Mouse (Mus musculus): Measurements from ENCODE around the gene Lce1l. TPM values are rescaled to one million over a fixed set of nuclear protein-coding genes. Genes with fewer than 3 reads are reported as not detected.

The Lce1l gene
- 247 and 250 TPM in 2 replicates for polyA plus RNA-seq (2015; fragmentation: Nextera tagmentation; extraction: Ambion mirVana)

- no peak for ATAC-seq (ENCODE audit: low FRiP score, low TSS enrichment)
- WGBS = 85% methylated on average over 3 of the region's 3 CpGs
- no peaks in the 10 kb centered on the region for H3K36me3 ChIP-seq (ENCODE audit: control insufficient read depth, insufficient read depth, low read length)
- TF ChIP-seq EP300 (optimal IDR thresholded peaks at IDR 0.05) = no peak
- no peak within 1 kb of the TSS for H3K9ac ChIP-seq (ENCODE audit: low read length)
- no peaks in the 10 kb centered on the region for H3K27me3 ChIP-seq (ENCODE audit: control insufficient read depth, insufficient read depth, low read length)
- no peak within 1 kb of the TSS for H3K4me2 ChIP-seq (replicated peaks; ENCODE audit: low read depth)
- no peak for DNase-seq (ENCODE audit: low spot score)
- H3K4me1 ChIP-seq (replicated peaks; ENCODE audit: control insufficient read depth, insufficient read depth) = no peaks in the 10 kb centered on the region
- no peak within 1 kb of the TSS for H3K27ac ChIP-seq (replicated peaks)
- no peaks in the 10 kb centered on the region for H3K9me3 ChIP-seq (ENCODE audit: control insufficient read depth, low read length)
- H3K4me3 ChIP-seq (ENCODE audit: low read depth, low read length) = no peak within 1 kb of the TSS
Measured at GRCm38 (mm10) chr3:92851186-92851585, at the start of gene Lce1l. Lce1l (minus strand) TSS chr3:92851286.

GRCm38 (mm10) chr3:92894489-92894888 is 43.4 kb upstream of the Lce1l start:
- ATAC-seq (ENCODE audit: low FRiP score, low TSS enrichment) (no peak; the same call in 1 of the 2 replicates), DNase-seq (ENCODE audit: low spot score) (no peak)
- H3K4me1 ChIP-seq (replicated peaks; ENCODE audit: control insufficient read depth, insufficient read depth) = no peaks in the 10 kb centered on the region
- no peaks in the 10 kb centered on the region for H3K36me3 ChIP-seq (ENCODE audit: control insufficient read depth, insufficient read depth, low read length)
- H3K9me3 ChIP-seq (ENCODE audit: control insufficient read depth, low read length) = no peaks in the 10 kb centered on the region
- no peak overlapping the region for H3K4me2 ChIP-seq (replicated peaks; ENCODE audit: low read depth)
- H3K27ac ChIP-seq (replicated peaks) = peak overlapping the region; percentile 82
- no peak overlapping the region for H3K4me3 ChIP-seq (ENCODE audit: low read depth, low read length)
- WGBS = 48% methylated on average over 1 of the region's 1 CpGs
- no peak for TF ChIP-seq EP300 (optimal IDR thresholded peaks at IDR 0.05)
- no peaks in the 10 kb centered on the region for H3K27me3 ChIP-seq (ENCODE audit: control insufficient read depth, insufficient read depth, low read length)
- H3K9ac ChIP-seq (ENCODE audit: low read length) = no peak overlapping the region

- H3K36me3 ChIP-seq (ENCODE audit: control insufficient read depth, insufficient read depth, low read length) = no peaks in the 10 kb centered on the region
- H3K27me3 ChIP-seq (ENCODE audit: control insufficient read depth, insufficient read depth, low read length) = no peaks in the 10 kb centered on the region
- 45% methylated on average over 3 of the region's 3 CpGs for WGBS
Measured at GRCm38 (mm10) chr3:92894063-92894462, 43.0 kb upstream of the Lce1l start.

GRCm38 (mm10) chr3:92874180-92874579 is 23.1 kb upstream of the Lce1l start:
- Histone ChIP-seq H3K36me3 (ENCODE audit: control insufficient read depth, insufficient read depth, low read length) (no peaks in the 10 kb centered on the region), H3K4me1 (replicated peaks; ENCODE audit: control insufficient read depth, insufficient read depth) (no peaks in the 10 kb centered on the region), H3K27ac (replicated peaks) (no peak overlapping the region), H3K4me3 (ENCODE audit: low read depth, low read length) (no peak overlapping the region), H3K9me3 (ENCODE audit: control insufficient read depth, low read length) (no peaks in the 10 kb centered on the region), H3K9ac (ENCODE audit: low read length) (no peak overlapping the region), H3K4me2 (replicated peaks; ENCODE audit: low read depth) (no peak overlapping the region), H3K27me3 (ENCODE audit: control insufficient read depth, insufficient read depth, low read length) (no peaks in the 10 kb centered on the region)
- ATAC-seq (ENCODE audit: low FRiP score, low TSS enrichment) (no peak), DNase-seq (ENCODE audit: low spot score) (no peak)
- WGBS = 78% methylated on average over 3 of the region's 3 CpGs
- TF ChIP-seq EP300 (optimal IDR thresholded peaks at IDR 0.05) (no peak), CTCF (IDR thresholded peaks at IDR 0.05; ENCODE audit: low read depth) (no peak)

More at GRCm38 (mm10) chr3:92894063-92894462, 43.0 kb upstream of the Lce1l start:
- no peak for ATAC-seq (ENCODE audit: low FRiP score, low TSS enrichment)
- Histone ChIP-seq H3K9ac (ENCODE audit: low read length) (no peak overlapping the region), H3K9me3 (ENCODE audit: control insufficient read depth, low read length) (no peaks in the 10 kb centered on the region), H3K4me3 (ENCODE audit: low read depth, low read length) (no peak overlapping the region), H3K4me2 (replicated peaks; ENCODE audit: low read depth) (no peak overlapping the region), H3K27ac (replicated peaks) (peak overlapping the region; percentile 82; the same call in 1 of the 2 replicates), H3K4me1 (replicated peaks; ENCODE audit: control insufficient read depth, insufficient read depth) (no peaks in the 10 kb centered on the region)
- DNase-seq (ENCODE audit: low spot score) = no peak
- TF ChIP-seq CTCF (IDR thresholded peaks at IDR 0.05; ENCODE audit: low read depth) = no peak
- peak; percentile 59 for TF ChIP-seq EP300 (optimal IDR thresholded peaks at IDR 0.05)

GRCm38 (mm10) chr3:92870116-92870515 is 19.0 kb upstream of the Lce1l start, which contains the start of gene 2310050C09Rik:
2310050C09Rik (minus strand) TSS chr3:92870216.
- Histone ChIP-seq H3K9me3 (ENCODE audit: control insufficient read depth, low read length) (no peaks in the 10 kb centered on the region), H3K27ac (replicated peaks) (no peak within 1 kb of the TSS), H3K27me3 (ENCODE audit: control insufficient read depth, insufficient read depth, low read length) (no peaks in the 10 kb centered on the region), H3K4me3 (ENCODE audit: low read depth, low read length) (no peak within 1 kb of the TSS), H3K36me3 (ENCODE audit: control insufficient read depth, insufficient read depth, low read length) (no peaks in the 10 kb centered on the region), H3K9ac (ENCODE audit: low read length) (no peak within 1 kb of the TSS), H3K4me1 (replicated peaks; ENCODE audit: control insufficient read depth, insufficient read depth) (no peaks in the 10 kb centered on the region), H3K4me2 (replicated peaks; ENCODE audit: low read depth) (no peak within 1 kb of the TSS)
- ATAC-seq (ENCODE audit: low FRiP score, low TSS enrichment) (no peak), DNase-seq (ENCODE audit: low spot score) (no peak)
- no peak for TF ChIP-seq EP300 (optimal IDR thresholded peaks at IDR 0.05)
- no peak for TF ChIP-seq CTCF (IDR thresholded peaks at IDR 0.05; ENCODE audit: low read depth)
- WGBS = 70% methylated on average over 4 of the region's 4 CpGs

GRCm38 (mm10) chr3:92827108-92827507 is 24.0 kb downstream of the Lce1l start, which contains the start of gene Kprp:
Kprp (minus strand) TSS chr3:92827247.
- Histone ChIP-seq H3K4me3 (ENCODE audit: low read depth, low read length) (no peak within 1 kb of the TSS), H3K4me2 (replicated peaks; ENCODE audit: low read depth) (no peak within 1 kb of the TSS), H3K9ac (ENCODE audit: low read length) (no peak within 1 kb of the TSS), H3K27ac (replicated peaks) (no peak within 1 kb of the TSS), H3K4me1 (replicated peaks; ENCODE audit: control insufficient read depth, insufficient read depth) (no peaks in the 10 kb centered on the region), H3K36me3 (ENCODE audit: control insufficient read depth, insufficient read depth, low read length) (no peaks in the 10 kb centered on the region), H3K9me3 (ENCODE audit: control insufficient read depth, low read length) (no peaks in the 10 kb centered on the region), H3K27me3 (ENCODE audit: control insufficient read depth, insufficient read depth, low read length) (no peaks in the 10 kb centered on the region)
- no peak for TF ChIP-seq EP300 (optimal IDR thresholded peaks at IDR 0.05)
- no peak for TF ChIP-seq CTCF (IDR thresholded peaks at IDR 0.05; ENCODE audit: low read depth)
- WGBS = 8% methylated on average over 1 of the region's 1 CpGs
- no peak for DNase-seq (ENCODE audit: low spot score)
- no peak for ATAC-seq (ENCODE audit: low FRiP score, low TSS enrichment)

All from stomach, postnatal 0 days (tissue).